Mouse (Mus musculus) pancreas, adult 10 weeks (tissue): ENCODE results near the gene Ttc37. TPM values are rescaled to one million over a fixed set of nuclear protein-coding genes. Genes with fewer than 3 reads are reported as not detected.

Experiments used
- polyA plus RNA-seq: library from polyadenylated mRNA; stranded (reverse); fragments of 350-450 nt; fragmentation: Illumina TruSeq; extraction: RNeasy Lipid Tissue Mini Kit (QIAGEN cat#74804); gene quantifications from one replicate; pipeline ENCODE4 v1.2.3, GENCODE M21; 2015; ENCODE audit warnings: low read depth, low replicate concordance; ENCODE audit not compliant: insufficient read depth

Gene Ttc37
- 5.4 TPM for polyA plus RNA-seq

DNA sequence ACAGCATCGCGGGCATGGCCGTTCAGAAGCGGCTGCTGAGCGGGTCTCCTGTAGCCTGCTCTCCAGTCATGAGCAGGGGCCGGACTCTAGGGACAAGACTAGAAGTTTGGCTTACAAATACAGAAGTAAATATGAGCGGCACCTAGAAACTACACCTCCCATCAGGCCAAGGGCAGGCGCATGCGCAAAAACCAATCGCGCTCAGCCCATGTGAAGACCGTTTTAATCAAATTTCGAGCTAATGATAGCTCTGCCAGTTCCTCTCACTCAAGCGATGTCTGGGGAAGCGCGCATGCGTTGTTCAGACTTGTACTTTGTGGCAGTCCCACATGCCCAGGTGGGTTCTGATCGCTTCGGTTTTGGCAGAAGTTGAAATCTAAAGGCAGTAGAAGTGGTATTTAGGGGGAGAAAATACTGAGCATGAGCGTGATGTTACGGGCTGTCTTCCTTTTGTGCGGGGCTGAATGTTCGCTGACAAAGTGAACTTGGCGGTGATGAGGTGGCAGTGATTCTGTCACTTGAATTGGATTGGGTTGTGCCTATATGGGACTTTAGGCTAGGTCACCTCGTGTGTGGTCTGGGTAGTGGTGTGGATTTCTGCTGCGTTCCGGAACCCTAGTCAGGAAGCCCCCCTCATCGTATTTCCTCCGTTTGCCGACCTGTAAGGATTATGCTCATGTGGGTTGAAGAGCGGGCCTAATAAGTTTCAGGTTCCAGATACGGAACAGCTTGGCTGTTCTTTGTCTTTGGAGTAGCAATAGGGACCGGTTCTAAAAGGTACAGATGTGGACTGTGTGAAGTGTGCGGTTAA, at the start of gene Ttc37, which contains the start of gene Arsk:
Gene Ttc37 (plus strand): TSS at position 242 of the 811 bp plus-strand sequence.
Gene Arsk (minus strand): TSS at position 168 of the 811 bp plus-strand sequence.

DNA sequence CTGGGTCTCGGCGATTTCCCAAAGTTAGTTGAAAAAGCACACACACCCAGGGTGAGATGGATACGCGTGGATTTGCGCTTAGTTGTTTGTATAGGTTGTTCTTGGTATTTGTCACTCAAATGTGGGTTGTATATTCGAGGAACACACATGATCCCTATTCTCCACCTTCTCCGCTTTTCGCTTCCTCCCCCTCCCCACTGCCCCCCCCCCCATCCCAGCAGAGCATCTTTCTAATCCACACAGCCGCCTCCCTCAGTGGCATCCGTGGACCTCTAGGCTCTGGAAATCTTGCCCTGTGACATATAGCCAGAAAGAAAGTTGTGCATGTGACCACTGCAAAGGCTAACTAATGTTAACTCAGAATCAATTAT, 41.7 kb upstream of the Ttc37 start, which contains the start of gene Gpr150:
Gene Gpr150 (minus strand): TSS at position 101 of the 371 bp plus-strand sequence.

Other genes with a start within 250 kb of the Ttc37 start
- 1.5 TPM for gene Rhobtb3, start 154.8 kb upstream of the Ttc37 start, polyA plus RNA-seq
- not detected for gene Spata9, start 131.6 kb upstream of the Ttc37 start, polyA plus RNA-seq
- 7.6 TPM for gene Rfesd, start 80.0 kb upstream of the Ttc37 start, polyA plus RNA-seq
- not detected for gene Gpr150, start 41.7 kb upstream of the Ttc37 start, polyA plus RNA-seq
- 1.9 TPM for gene Arsk, start 74 bp upstream of the Ttc37 start, polyA plus RNA-seq
- gene Fam81b, start 206.3 kb downstream of the Ttc37 start, polyA plus RNA-seq, result not detected